Comparison of ENCODE assay signal across 8 mouse cellular contexts in the genomic region with DNA sequence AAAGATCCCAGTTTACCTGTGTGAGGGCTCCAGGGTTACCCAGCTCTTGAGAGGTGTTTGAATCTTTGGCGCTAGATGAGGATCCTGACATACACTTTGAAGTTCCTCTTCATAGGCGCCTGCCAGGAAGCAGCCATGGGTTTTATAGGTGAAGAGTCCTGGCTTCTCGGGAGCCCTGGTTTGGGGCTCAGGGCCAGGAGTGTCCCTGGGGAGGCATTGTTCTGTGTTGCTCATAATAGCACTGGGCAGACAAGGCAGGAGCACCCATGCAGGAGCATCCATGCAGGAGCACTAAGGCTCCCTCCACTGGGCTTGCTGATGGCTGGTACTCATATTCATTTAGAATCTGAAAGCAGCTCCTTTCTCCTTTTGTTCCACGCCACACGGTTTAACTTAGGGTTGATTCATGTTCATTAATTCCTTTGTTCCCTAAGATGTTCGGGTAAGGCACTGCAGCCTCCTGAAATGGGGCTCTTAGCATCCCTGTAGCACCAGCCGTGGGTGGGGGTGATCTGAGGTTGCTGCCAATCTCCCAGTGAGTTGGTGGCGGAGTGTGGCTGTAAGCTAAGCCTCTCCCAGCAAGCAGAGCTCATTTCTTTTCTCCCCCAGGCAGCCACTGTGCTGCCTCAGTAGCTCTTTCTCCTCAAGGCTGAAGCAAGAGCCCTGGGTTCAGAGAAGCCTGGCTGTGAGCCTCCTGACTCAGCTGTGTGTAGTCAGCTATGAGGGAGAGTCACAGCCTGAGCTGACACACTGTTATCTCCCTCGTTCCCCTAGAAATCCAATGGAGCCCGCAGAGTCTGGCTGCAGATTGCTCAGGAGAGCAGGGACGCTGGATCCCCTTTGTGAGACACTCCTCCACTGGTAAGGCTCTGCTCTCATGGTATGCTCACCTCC.
DNase-seq lines count a peak whose midpoint lies in the region; ATAC-seq and TF ChIP-seq lines count a peak whose summit lies in the region.
"Had no signal": no experiment of that assay in that cellular context is flagged by ENCODE, and none has a peak within 500 bp of the region (broad histone marks: within the 10 kb centered on the region; RNA-seq: fewer than 3 reads in every experiment).

No protein-coding gene starts in this region.

- H3K9ac ChIP-seq in midbrain, embryonic 11.5 days (ENCODE audit: low read length): no peak overlapping the region
- H3K9ac ChIP-seq in forebrain, embryonic 13.5 days: no peak overlapping the region
- no peak overlapping the region for H3K9ac ChIP-seq in intestine, postnatal 0 days (ENCODE audit: low read depth, low read length)

- H3K9me3 ChIP-seq in midbrain, embryonic 10.5 days (replicated peaks): no peaks in the 10 kb centered on the region; the same call in 1 of the 2 replicates
- no peaks in the 10 kb centered on the region; the same call in 1 of the 2 replicates for H3K9me3 ChIP-seq in midbrain, embryonic 11.5 days (ENCODE audit: control insufficient read depth, low read length)
- H3K9me3 ChIP-seq in forebrain, embryonic 13.5 days (replicated peaks): no peaks in the 10 kb centered on the region
- H3K9me3 ChIP-seq in intestine, postnatal 0 days (ENCODE audit: control insufficient read depth): no peaks in the 10 kb centered on the region

- peaks cover 59% of the 10 kb centered on the region for H3K4me1 ChIP-seq in midbrain, embryonic 10.5 days
- peaks cover 16% of the 10 kb centered on the region for H3K4me1 ChIP-seq in midbrain, embryonic 11.5 days (ENCODE audit: control insufficient read depth, insufficient read depth, low read length)
- H3K4me1 ChIP-seq in forebrain, embryonic 13.5 days: peaks cover 48% of the 10 kb centered on the region
- H3K4me1 ChIP-seq in intestine, postnatal 0 days (replicated peaks; ENCODE audit: control insufficient read depth, insufficient read depth, low read length): no peaks in the 10 kb centered on the region

- ATAC-seq in midbrain, embryonic 11.5 days (ENCODE audit: low FRiP score): no peak
- peak; percentile 39; the same call in 1 of the 2 replicates for ATAC-seq in forebrain, embryonic 13.5 days
- ATAC-seq in intestine, postnatal 0 days: no peak

- no peak overlapping the region for H3K4me3 ChIP-seq in midbrain, embryonic 10.5 days
- H3K4me3 ChIP-seq in midbrain, embryonic 11.5 days (ENCODE audit: low read depth, low read length): no peak overlapping the region
- no peak overlapping the region for H3K4me3 ChIP-seq in forebrain, embryonic 13.5 days
- no peak overlapping the region for H3K4me3 ChIP-seq in intestine, postnatal 0 days (ENCODE audit: low read depth, low read length)

- H3K27me3 ChIP-seq in midbrain, embryonic 10.5 days (ENCODE audit: low read depth, poor library complexity, severe bottlenecking): peaks cover 71% of the 10 kb centered on the region
- H3K27me3 ChIP-seq in midbrain, embryonic 11.5 days (ENCODE audit: control insufficient read depth, insufficient read depth, low read length): peaks cover 2% of the 10 kb centered on the region; the same call in 1 of the 2 replicates
- H3K27me3 ChIP-seq in forebrain, embryonic 13.5 days: peaks cover 4% of the 10 kb centered on the region; the same call in 1 of the 2 replicates
- H3K27me3 ChIP-seq in intestine, postnatal 0 days (replicated peaks; ENCODE audit: control insufficient read depth, insufficient read depth, low read length): no peaks in the 10 kb centered on the region

- peak overlapping the region; percentile 68 for H3K27ac ChIP-seq in midbrain, embryonic 10.5 days (replicated peaks)
- H3K27ac ChIP-seq in midbrain, embryonic 11.5 days (ENCODE audit: low read depth, low read length): no peak overlapping the region
- H3K27ac ChIP-seq in forebrain, embryonic 13.5 days: peak overlapping the region; percentile 44
- no peak overlapping the region for H3K27ac ChIP-seq in intestine, postnatal 0 days (ENCODE audit: low read depth, low read length)

- 34% methylated on average over 11 of the region's 11 CpGs for WGBS in midbrain, embryonic 10.5 days
- WGBS in midbrain, embryonic 11.5 days: 31% methylated on average over 11 of the region's 11 CpGs
- WGBS in forebrain, embryonic 13.5 days: 23% methylated on average over 11 of the region's 11 CpGs
- WGBS in intestine, postnatal 0 days: 64% methylated on average over 11 of the region's 11 CpGs

- TF ChIP-seq CTCF in intestine, postnatal 0 days (IDR thresholded peaks at IDR 0.05; ENCODE audit: low read depth): no peak

- no peak for DNase-seq in midbrain, embryonic 10.5 days (ENCODE audit: low spot score)
- DNase-seq in midbrain, embryonic 11.5 days (ENCODE audit: low spot score, missing footprints): no peak
- peak; percentile 63 to 80 for DNase-seq in left cerebral cortex, adult 18-20 months (ENCODE audit: low spot score in 2 of 2)
- no peak for DNase-seq in thymus, postnatal 14 days
- no peak for DNase-seq in spleen, postnatal 14 days (ENCODE audit: low spot score in 2 of 2)
- DNase-seq: kidney, adult 8-10 months had no signal

- no peaks in the 10 kb centered on the region for H3K36me3 ChIP-seq in midbrain, embryonic 10.5 days
- H3K36me3 ChIP-seq in midbrain, embryonic 11.5 days (ENCODE audit: control insufficient read depth, insufficient read depth, low read length): no peaks in the 10 kb centered on the region
- H3K36me3 ChIP-seq in forebrain, embryonic 13.5 days (ENCODE audit: poor library complexity, severe bottlenecking): no peaks in the 10 kb centered on the region
- H3K36me3 ChIP-seq in intestine, postnatal 0 days (ENCODE audit: control insufficient read depth, insufficient read depth): no peaks in the 10 kb centered on the region

- no peak overlapping the region for H3K4me2 ChIP-seq in midbrain, embryonic 11.5 days
- no peak overlapping the region for H3K4me2 ChIP-seq in forebrain, embryonic 13.5 days
- H3K4me2 ChIP-seq in intestine, postnatal 0 days (replicated peaks; ENCODE audit: low read depth): no peak overlapping the region

Comparison
In these comparisons a context has a peak if more than half of its experiments do, and no peak if none do; other contexts are left out.
1. H3K27ac ChIP-seq: peak in midbrain, embryonic 10.5 days (single experiment) and forebrain, embryonic 13.5 days (single experiment); none in midbrain, embryonic 11.5 days (single experiment) and intestine, postnatal 0 days (single experiment).
2. DNase-seq: peak in left cerebral cortex, adult 18-20 months (2 of 2); none in midbrain, embryonic 10.5 days (single experiment), midbrain, embryonic 11.5 days (single experiment), thymus, postnatal 14 days (single experiment) and spleen, postnatal 14 days (0 of 2).